Mouse (Mus musculus) embryo, embryonic 10.5 days (tissue): Measurements from ENCODE around the gene Crybg3.
A peak's percentile ranks its signal among the peaks of the same experiment; 100 is the strongest.
"Not testable (repeated sequence)": the region's sequence is repeated elsewhere in the genome, so short reads cannot be mapped to it uniquely, and the experiment has no call there.

Experiments used
- DNase-seq: peaks from one replicate; pipeline ENCODE4 v3.0.0-alpha.2; 2015; ENCODE audit warnings: low spot score

Crybg3 gene

DNA sequence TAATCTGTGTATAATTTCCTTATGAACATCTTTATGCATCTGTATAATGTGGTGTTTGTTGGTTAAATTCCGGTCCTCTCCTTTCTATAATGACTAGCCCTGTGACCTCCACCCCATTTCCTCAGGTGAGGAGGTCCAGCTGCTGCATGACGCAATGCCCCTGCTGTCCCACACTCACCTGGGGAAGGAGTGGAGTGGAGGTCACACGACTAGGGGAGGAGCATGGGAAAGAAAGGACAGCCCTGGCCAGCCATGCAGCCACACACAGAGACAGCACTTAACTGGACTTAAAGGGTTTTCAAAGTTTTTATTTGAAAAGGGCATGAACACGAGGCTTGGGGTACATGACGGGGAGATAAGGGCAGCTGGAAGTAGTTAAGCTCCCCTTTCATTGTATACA, 69.5 kb downstream of the Crybg3 start:
- no peak for DNase-seq

DNA sequence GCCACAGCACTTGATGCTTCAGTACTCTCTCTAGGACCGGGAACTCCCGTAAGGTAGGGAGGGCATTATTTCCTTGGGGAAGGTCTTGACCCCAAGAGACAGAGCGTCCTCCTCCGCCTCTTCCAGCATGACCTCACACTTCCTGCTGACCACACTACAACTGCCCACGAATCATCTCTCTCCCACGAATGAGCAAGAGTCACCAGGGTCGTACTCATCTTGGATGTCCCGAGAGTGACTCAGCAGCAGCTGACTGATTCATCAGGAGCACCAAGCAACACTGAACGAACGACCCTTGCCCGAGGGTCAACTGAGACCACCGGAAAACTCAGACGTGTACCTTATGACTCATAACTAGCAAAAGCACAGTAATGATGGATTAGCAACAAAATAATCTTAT, 71.2 kb downstream of the Crybg3 start:
- no peak for DNase-seq

DNA sequence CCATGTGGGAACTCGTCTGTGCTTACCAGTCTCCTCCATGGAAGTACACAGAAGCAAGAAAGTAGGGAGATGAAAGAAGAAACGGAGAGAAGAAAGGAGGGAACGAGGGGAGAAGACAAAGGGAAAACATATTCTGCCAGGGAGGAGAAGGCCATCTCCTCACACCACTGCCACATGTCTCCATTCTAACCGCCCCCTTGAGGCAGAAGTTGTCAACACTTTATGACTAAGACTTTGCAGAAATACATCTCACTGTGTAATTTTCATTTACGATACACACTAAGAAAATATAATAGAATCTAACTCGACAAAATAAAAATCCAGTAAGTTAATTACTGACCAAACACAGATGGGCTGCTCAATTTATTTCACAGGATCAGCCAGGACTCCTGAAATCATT, 73.8 kb downstream of the Crybg3 start:
- no peak for DNase-seq

DNA sequence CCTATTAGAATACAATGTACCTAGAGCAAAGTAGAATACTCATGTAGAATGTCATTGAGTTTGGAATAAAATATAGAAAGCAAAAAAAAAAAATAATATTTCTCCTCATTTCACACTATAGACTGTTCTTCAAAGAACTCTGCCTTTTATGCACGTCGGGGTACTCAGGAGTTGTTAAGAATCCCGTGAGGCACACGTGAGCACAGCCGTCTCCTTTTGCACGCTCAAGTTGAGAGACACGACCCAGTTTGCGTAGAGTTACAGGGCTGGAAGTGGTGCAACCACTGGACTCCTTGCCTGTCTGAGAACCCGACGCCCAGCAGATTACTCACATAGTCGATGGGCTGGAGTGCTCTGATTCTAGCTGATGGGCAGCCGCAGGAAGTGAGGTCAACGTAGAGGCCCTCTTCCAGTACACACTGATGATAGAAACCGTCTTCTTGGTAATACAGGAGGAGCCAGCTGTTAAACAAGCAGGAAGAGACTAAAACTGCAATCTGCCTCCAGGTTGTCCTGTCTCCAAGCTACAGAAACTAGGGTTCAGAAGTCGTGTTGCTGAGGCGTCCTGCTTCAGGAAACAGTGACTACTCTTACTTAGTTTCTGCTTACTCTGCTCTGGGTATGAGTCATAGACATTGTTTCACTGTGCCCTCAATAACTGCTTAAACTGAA, 78.9 kb downstream of the Crybg3 start:
- no peak for DNase-seq

DNA sequence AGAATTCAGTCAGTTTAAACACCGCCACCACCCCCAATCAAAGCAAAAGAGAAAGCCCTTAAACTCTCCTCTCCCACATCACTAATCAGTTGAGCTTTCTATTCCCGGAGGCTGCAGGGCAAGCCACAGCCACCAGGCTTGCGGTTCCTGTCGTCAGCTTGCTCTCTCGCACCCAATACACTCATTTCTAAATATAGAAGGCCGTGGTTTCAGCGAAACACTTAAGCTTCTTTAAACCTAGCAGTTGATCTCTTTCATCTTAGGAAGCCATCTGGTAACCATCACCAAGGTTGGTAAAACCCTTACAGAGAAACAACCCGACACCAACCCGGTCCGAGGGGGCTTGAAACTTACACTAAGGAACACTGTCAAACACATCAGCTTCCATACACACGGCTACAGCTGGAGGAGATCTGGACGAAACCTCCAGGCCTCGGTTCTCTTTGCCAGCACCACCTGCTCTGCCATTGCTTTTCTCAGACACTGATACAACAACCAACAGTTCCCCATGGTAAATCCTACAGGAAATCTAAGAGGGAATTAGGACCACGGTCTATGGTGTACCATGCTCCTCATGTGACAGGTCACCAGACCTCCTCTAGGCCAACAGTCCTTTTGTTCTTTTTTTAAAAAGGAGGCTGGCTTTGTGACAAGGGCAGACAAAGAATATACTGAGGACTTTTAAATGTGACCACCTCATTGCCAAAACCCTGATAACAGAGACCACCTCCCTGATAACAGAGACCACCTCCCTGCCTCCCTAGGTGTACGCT, 83.1 kb downstream of the Crybg3 start:
- DNase-seq, result peak; percentile 29

DNA sequence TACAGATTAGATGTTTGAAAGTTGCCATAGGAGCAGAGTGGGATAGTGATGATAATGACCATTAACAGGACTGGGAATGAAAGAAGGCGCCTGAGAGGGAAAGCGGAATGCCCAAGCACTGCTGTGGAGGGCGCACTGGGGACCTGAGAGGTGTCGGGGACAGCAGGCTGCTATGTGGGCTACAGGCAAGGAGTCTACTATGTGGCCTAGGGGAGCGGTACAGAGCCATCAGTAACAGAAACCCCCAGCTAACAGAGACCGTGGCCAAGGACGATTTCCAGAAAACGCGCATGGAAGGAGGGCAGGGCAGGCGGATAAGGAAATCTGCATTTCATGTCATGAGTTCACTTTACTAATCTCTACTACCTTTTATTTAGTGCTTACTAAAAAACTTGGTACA, 83.8 kb downstream of the Crybg3 start:
- DNase-seq, result no peak

DNA sequence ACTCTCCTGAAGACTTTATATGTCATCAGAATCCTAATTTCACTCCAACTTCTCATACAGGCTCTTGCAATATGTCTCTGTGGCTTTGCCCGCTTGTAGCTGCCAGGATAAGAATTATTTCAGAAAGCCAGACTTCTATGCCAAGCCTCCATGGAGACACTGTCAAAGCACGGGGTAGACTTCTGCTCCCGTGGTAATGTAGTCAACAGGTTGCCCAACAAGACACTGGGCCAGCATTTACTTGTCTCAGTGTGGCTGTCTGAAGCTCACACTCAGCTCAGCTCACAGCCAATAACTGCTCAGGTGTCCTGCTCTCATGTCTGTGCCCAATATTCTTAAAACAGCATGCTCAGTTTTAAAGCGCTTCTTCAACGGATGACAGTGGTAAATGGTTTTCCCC, 85.6 kb downstream of the Crybg3 start:
- DNase-seq, result no peak

DNA sequence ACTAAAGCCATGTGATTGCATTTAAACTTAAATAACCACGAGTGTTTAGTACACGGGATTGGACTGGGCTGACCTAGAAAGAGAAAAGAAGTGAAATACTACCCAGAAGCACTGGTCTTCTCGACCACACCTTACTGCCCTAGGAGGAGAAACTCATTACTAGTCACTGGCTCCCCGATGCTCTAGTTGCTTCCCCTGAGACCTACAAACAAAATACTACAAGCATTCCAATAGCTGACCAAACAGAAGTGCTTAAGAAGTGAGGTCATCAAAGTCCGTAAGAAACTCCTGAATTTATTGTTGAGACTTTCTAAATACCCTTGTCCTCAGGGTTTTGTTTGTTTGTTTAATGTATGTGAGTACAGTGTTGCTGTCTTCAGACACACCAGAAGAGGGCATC, 90.9 kb downstream of the Crybg3 start:
- DNase-seq, result no peak

DNA sequence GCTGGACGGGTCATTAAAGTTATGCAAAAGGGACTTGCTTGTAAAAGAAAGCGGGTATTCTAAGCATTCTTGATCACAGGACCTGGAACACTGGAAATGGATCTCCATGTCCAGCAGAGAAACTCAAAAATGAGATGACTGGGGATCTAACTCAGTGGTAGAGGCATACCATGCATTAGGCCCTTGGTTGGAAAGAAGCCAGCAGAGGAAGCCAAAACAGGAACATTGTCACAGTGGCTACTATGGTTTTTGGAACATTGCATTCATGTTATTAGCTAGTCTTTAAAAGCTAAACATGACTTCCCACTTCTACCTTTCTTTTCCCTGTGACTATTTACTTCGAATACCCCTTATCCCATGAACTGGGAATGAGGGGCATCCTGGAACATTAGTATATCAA, 101.6 kb downstream of the Crybg3 start:
- no peak for DNase-seq

DNA sequence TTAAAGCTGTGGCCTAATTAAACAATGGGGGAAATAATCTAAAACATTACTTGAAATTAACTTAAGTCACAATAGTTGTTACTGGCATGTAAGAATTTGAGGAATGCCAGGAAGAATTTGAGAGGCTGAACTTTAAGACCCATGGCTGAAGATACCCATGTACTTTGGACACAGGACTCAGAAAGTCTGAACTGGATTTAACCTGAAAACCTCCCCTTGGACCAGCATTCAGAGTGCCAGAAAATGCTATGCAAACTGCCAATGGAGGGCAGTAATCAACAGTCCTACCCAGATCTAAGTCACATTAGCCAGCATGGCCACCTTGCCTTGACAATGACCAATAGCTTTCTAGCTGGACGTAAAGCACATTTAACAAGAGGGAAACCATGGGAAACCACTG, 102.8 kb downstream of the Crybg3 start:
- no peak for DNase-seq

DNA sequence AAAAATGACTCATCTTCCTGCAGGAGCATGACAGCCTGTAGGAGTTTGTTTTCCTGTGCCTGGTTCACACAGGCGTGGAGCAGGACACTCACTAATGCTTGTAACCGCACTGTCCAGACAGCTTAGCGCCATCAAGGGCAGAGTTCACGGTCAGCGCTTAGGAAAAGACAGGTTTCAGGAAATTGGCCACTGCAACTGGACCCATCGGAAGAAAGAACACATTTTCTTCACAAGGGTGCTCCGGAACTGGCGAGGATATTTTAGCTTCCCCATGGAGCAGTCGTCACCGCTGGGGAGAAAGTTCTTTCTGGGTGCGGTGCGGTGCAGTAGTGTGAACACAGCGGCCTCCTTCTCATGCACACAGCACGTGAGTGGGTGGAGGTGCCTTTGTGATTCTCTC, 107.6 kb downstream of the Crybg3 start:
- DNase-seq, result no peak

DNA sequence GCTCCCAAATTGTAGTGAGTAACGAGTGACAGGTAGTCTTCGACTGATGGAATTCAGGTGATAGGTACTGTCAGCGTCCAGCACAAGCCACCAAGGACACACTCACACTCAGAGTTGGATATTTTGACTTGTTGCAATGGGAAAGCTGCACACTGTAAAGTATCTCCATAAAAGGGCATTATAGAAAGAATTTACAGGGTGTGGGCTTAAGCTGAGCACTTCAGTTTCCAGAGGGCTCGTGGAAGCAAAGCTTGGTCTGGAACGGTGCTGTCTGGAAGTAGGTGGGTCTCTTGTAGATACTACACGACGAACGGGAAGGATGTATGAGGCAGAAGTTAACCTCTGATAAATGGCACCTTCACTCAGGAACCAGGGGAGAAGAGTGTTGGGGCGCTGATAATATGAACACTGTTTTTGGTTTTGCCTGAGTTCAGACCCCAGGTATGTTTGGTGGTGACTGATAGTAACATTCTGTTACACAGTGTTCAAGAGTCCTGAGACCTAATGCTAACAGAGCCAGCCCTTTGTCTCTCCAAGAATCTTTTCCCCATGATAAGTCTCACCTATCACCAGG, 112.7 kb downstream of the Crybg3 start:
- DNase-seq, result no peak

DNA sequence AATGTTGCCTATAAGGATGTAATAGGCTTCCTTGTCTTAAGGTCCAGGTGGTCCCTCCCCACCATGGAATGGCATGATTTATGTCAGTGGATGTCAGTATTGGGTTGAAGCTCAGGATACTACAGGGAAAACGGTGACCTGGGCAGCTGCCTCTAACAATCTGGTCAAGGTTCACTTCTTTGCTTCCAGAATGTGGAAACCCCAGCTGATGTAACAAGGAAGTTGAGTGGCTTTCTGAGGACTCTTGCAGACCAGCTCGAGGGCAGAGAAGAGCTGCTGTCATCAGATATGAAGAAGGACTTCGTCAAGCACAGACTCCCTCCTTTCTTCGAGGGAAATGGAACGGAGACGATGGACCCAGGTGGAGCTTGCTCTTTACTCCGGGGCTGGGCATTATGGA, 113.5 kb downstream of the Crybg3 start:
- DNase-seq, result no peak

DNA sequence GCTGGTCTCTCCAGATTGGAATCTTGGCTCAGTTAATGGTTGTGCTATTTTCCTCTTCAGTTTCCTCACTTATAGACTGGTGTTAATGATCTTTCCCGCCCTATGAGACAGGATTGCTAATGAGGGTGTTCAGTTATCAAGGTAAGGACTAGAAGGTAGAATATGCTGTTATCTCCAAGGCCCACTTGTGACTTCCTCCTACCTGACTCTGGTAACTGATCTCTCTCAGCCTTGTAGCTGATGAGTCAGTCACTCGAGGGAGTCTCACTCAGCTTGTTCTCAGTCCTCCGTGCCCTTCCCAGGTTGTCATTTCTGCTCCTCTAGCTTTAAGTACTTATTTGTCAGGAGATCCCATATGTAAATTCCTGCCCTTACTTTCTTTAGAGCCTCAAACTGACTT, 122.8 kb downstream of the Crybg3 start:
- no peak for DNase-seq

DNA sequence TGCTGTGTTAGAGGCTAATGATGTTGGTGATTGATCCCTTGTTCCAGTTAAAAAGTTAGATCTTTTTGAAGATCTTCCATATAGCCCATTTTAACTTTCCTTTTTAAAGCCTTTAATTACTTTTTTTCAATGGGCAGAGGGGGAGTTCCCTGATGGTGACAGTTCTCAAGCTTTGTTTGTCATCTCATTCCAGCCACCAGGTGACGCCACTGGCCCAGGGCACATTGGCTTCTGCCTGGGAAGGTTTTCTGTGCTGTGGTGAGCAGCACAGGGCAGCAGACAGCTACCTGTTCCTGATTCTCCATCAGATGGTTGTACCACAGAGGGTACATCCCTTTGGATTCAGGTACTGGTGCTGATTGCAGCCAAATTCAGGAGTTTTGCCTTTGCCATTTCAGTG, 126.0 kb downstream of the Crybg3 start:
- peak; percentile 68 for DNase-seq

DNA sequence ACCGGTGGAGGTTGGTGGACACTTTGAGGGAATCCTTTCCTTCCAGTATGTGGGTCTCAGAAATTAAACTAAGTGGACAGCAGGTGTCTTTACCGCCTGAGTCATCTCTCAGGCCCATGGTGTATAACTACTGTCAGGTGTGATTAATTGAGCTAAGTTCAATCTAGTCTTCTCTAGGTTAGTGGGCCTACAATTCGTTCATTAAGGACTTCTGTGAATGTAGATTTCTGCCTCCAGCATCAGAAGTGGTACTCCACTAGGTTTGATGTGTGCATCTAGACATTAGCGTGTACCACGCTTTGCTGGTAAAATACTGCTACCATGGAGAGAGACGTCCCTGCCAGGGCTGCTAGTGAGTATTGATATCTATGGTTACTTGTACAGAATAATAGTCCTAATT, 128.2 kb downstream of the Crybg3 start:
- DNase-seq, result peak; percentile 26

DNA sequence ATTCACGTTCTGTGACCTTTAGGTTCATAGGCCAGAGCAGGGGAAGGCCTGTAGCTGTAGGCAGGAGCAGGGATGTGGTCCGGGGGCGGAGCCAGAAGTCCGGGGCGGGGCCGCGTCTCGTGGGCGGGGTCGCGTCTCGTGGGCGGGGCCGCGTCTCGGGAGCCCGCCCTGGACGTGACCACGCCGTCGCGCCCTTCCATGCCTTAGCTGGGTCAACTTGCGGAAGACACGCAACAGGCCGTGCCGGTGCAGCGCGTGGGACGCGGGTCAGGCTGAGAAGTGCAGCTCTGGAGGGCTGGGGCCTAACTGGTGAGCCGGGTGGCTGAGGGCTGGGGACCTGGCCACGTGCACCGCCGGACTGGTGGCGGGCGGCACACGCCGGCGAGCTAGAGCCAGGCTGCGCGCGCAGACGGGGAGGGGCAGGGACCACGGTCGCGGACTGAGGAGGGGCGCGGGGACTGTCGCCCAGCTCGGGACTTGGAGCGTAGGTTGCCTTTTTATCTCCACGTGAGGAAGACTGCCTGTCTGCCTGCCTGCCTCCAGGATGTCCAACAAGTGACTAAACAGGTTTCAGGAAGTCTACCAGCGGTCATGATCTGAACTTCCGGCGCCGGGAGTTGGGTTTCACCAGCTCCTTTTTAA, 129.0 kb downstream of the Crybg3 start, which contains the start of gene Riox2:
Gene Riox2, plus strand, starts transcription at position 139 of the 642 bp plus-strand sequence.
- DNase-seq, result peak; percentile 87

DNA sequence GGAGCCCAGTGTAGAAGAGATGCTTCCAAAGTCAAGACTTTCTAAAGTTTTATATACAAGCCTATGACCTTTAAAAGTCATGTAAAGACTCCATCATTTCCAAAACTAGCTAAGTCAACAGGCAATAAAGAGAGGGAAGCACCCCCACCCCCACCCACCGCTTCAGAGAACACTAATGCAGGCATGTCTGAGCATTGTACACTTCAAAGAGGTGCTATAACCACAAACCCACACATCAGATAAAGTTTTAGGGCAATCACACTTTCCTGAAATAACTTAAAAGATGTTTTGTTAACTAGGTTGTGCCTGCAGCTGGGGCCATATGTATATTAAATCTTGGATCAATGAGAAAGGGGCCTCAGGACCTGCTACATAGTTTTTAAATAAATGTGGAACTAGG, 130.9 kb downstream of the Crybg3 start:
- DNase-seq, result no peak

DNA sequence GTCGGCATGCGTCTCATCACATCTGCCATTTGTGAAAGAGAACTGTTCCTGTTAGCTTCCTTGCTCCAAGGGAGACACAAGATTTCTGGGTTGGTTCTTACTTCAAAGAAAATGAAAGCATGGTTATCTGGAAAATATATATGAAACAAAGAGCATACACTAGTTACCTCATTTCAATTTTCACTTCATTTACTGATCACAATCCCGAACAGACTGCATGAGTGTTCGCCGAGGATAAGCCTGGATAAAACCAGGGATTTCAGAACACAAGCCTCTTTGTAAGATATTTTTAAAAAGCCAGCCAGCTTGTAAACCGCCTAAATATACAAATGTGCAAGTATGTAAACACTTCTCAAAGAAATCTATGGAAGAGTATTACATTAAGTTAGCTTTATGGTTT, 136.8 kb downstream of the Crybg3 start:
- DNase-seq, result no peak

DNA sequence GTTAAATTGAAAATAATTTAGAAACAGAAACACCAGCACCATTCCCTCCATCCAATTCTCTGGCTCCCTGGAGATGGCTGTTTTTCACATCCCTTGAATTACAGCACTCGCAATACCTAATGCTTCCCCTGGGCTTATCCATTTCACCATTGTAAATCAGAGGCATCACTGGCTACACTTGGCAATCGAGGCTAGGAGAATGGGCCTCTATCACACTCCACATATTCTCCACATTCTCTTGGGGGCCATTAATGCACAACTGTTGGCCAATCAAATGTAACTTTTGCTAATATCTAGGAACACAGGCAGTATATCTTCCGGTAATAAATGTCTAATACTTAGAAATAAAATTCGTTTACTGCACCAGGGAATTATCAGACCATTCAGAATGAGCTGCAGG, 137.2 kb downstream of the Crybg3 start:
- no peak for DNase-seq

DNA sequence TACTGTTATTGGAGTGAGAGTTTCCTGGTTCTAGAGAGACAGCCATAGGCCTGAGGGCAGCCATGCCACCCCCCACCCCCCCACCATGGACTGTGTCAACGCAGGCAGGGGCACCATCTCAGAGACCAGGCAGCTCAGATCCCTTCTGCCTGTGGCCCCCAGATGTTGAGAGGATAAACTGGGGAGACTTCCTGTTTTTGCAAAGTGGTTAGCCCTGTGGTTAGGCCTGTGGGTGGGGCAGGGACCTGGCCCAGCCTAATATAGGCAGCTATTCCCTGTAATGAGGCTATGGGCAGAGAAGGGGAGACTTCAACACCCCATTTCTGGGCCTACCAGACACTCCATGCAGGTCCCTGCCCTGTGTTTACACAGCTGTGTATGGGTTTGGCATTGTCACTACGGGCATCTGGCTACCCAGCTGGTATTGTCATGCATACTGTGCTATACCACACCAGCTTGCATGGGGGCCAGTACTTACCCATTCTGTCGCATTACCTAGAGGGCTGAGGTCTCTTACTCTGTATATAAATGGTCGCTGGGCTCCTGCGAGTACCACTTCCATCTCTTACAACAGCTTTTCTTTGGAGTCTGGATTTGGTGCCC, 141.4 kb downstream of the Crybg3 start:
- not testable (repeated sequence) for DNase-seq

DNA sequence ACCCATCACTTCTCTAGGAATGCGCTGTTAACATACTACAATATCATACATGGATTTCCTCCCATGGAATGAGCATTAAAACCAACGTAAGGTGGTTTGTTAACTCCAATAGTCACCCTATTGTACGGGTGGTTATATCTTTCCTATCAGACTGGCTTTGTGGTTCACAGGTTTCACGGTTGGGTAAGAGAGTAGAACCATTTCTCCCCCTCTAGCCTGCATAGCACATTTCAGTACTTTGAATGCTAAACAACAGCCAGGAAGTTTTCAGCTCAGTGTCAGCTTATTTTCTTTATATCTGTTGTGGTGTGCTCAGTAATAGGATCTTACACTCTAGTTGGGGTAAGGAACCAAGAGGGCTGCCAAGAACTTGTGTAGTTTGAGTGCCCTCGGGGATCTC, 149.0 kb downstream of the Crybg3 start:
- DNase-seq, result no peak

DNA sequence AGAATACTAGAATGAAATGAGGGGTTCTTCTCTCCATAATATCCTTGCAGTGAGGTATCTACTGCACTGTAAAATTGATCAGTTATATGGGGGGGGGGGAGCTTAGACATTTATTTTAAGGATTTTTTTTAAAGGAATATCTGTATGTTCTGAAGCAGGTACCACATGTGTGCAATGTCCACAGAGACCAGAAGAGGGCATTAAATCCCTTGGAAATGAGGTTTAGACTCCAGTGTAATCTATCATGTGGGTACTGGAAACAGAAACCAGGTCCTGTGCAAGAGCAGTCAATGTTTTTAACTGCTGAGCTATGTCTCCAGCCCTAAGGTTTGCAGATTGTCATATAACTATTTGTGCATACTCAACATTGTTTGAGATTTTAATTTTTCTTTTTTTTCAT, 151.7 kb downstream of the Crybg3 start:
- no peak for DNase-seq
